Mouse (Mus musculus): ENCODE measurements around the gene Hoxb7. TPM values are rescaled to one million over a fixed set of nuclear protein-coding genes. Genes with fewer than 3 reads are reported as not detected.

Gene Hoxb7
- total and polyA plus RNA-seq, 2 experiments from 2014 or later: not detected

GRCm38 (mm10) chr11:96304381-96305195, 18.2 kb downstream of the Hoxb7 start:
- Histone ChIP-seq H3K9me3 (ENCODE audit: low read length) (no peaks in the 10 kb centered on the region), H3K4me1 (ENCODE audit: insufficient read depth, low read length) (no peaks in the 10 kb centered on the region), H3K36me3 (ENCODE audit: insufficient read depth, low read length) (no peaks in the 10 kb centered on the region), H3K27ac (ENCODE audit: low read depth, low read length) (no peak overlapping the region), H3K9ac (replicated peaks; ENCODE audit: low read length, poor library complexity, severe bottlenecking) (no peak overlapping the region), H3K4me2 (ENCODE audit: low read depth, low read length, poor library complexity, severe bottlenecking) (no peak overlapping the region), H3K4me3 (ENCODE audit: low read depth, low read length) (no peak overlapping the region), H3K27me3 (ENCODE audit: insufficient read depth, low read length) (peaks cover 98% of the 10 kb centered on the region)
- 3% methylated on average over 38 of the region's 38 CpGs for WGBS
- DNase-seq (ENCODE audit: low spot score): no peak
- no peak for TF ChIP-seq CTCF (IDR thresholded peaks at IDR 0.05)
- ATAC-seq (ENCODE audit: low FRiP score): no peak

GRCm38 (mm10) chr11:96305505-96306182, 19.2 kb downstream of the Hoxb7 start:
- 50% methylated on average over 6 of the region's 6 CpGs for WGBS
- Histone ChIP-seq H3K4me3 (ENCODE audit: low read depth, low read length) (no peak overlapping the region), H3K4me2 (ENCODE audit: low read depth, low read length, poor library complexity, severe bottlenecking) (no peak overlapping the region), H3K27ac (ENCODE audit: low read depth, low read length) (no peak overlapping the region), H3K4me1 (ENCODE audit: insufficient read depth, low read length) (no peaks in the 10 kb centered on the region), H3K9me3 (ENCODE audit: low read length) (no peaks in the 10 kb centered on the region), H3K27me3 (ENCODE audit: insufficient read depth, low read length) (peaks cover 98% of the 10 kb centered on the region), H3K9ac (replicated peaks; ENCODE audit: low read length, poor library complexity, severe bottlenecking) (no peak overlapping the region), H3K36me3 (ENCODE audit: insufficient read depth, low read length) (no peaks in the 10 kb centered on the region)
- no peak for DNase-seq (ENCODE audit: low spot score)
- TF ChIP-seq CTCF (IDR thresholded peaks at IDR 0.05): no peak
- no peak for ATAC-seq (ENCODE audit: low FRiP score)

GRCm38 (mm10) chr11:96306183-96306907, 19.9 kb downstream of the Hoxb7 start:
- H3K27ac ChIP-seq (ENCODE audit: low read depth, low read length): no peak overlapping the region
- peaks cover 99% of the 10 kb centered on the region for H3K27me3 ChIP-seq (ENCODE audit: insufficient read depth, low read length)
- ATAC-seq (ENCODE audit: low FRiP score) (no peak), DNase-seq (ENCODE audit: low spot score) (no peak)
- no peak overlapping the region for H3K4me2 ChIP-seq (ENCODE audit: low read depth, low read length, poor library complexity, severe bottlenecking)
- no peaks in the 10 kb centered on the region for H3K4me1 ChIP-seq (ENCODE audit: insufficient read depth, low read length)
- H3K4me3 ChIP-seq (ENCODE audit: low read depth, low read length): no peak overlapping the region
- 11% methylated on average over 7 of the region's 7 CpGs for WGBS
- no peak overlapping the region for H3K9ac ChIP-seq (replicated peaks; ENCODE audit: low read length, poor library complexity, severe bottlenecking)
- TF ChIP-seq CTCF (IDR thresholded peaks at IDR 0.05): no peak
- no peaks in the 10 kb centered on the region for H3K36me3 ChIP-seq (ENCODE audit: insufficient read depth, low read length)
- H3K9me3 ChIP-seq (ENCODE audit: low read length): no peaks in the 10 kb centered on the region

- no peak overlapping the region for H3K4me2 ChIP-seq (ENCODE audit: low read depth, low read length, poor library complexity, severe bottlenecking)
- WGBS: 5% methylated on average over 13 of the region's 13 CpGs
- peaks cover 99% of the 10 kb centered on the region for H3K27me3 ChIP-seq (ENCODE audit: insufficient read depth, low read length)
- H3K9me3 ChIP-seq (ENCODE audit: low read length): no peaks in the 10 kb centered on the region
- no peak for TF ChIP-seq CTCF (IDR thresholded peaks at IDR 0.05)
- DNase-seq (ENCODE audit: low spot score): no peak
- no peaks in the 10 kb centered on the region for H3K4me1 ChIP-seq (ENCODE audit: insufficient read depth, low read length)
- no peak for ATAC-seq (ENCODE audit: low FRiP score)
- no peak overlapping the region for H3K4me3 ChIP-seq (ENCODE audit: low read depth, low read length)
- H3K27ac ChIP-seq (ENCODE audit: low read depth, low read length): no peak overlapping the region
- no peaks in the 10 kb centered on the region for H3K36me3 ChIP-seq (ENCODE audit: insufficient read depth, low read length)
- H3K9ac ChIP-seq (replicated peaks; ENCODE audit: low read length, poor library complexity, severe bottlenecking): no peak overlapping the region
Observed at GRCm38 (mm10) chr11:96306908-96307269, 20.5 kb downstream of the Hoxb7 start.

GRCm38 (mm10) chr11:96308763-96309162, 22.3 kb downstream of the Hoxb7 start:
- Histone ChIP-seq H3K27me3 (ENCODE audit: insufficient read depth, low read length) (peaks cover 100% of the 10 kb centered on the region), H3K4me1 (ENCODE audit: insufficient read depth, low read length) (no peaks in the 10 kb centered on the region), H3K36me3 (ENCODE audit: insufficient read depth, low read length) (no peaks in the 10 kb centered on the region), H3K27ac (ENCODE audit: low read depth, low read length) (no peak overlapping the region), H3K9ac (replicated peaks; ENCODE audit: low read length, poor library complexity, severe bottlenecking) (no peak overlapping the region), H3K9me3 (ENCODE audit: low read length) (no peaks in the 10 kb centered on the region), H3K4me3 (ENCODE audit: low read depth, low read length) (no peak overlapping the region), H3K4me2 (ENCODE audit: low read depth, low read length, poor library complexity, severe bottlenecking) (no peak overlapping the region)
- no peak for DNase-seq (ENCODE audit: low spot score)
- no peak for TF ChIP-seq CTCF (IDR thresholded peaks at IDR 0.05)
- WGBS: 14% methylated on average over 4 of the region's 4 CpGs
- ATAC-seq (ENCODE audit: low FRiP score): no peak
